Mouse (Mus musculus): ENCODE results near the gene Rap1gap.
A peak's percentile ranks its signal among the peaks of the same experiment; 100 is the strongest.

Rap1gap gene

DNA sequence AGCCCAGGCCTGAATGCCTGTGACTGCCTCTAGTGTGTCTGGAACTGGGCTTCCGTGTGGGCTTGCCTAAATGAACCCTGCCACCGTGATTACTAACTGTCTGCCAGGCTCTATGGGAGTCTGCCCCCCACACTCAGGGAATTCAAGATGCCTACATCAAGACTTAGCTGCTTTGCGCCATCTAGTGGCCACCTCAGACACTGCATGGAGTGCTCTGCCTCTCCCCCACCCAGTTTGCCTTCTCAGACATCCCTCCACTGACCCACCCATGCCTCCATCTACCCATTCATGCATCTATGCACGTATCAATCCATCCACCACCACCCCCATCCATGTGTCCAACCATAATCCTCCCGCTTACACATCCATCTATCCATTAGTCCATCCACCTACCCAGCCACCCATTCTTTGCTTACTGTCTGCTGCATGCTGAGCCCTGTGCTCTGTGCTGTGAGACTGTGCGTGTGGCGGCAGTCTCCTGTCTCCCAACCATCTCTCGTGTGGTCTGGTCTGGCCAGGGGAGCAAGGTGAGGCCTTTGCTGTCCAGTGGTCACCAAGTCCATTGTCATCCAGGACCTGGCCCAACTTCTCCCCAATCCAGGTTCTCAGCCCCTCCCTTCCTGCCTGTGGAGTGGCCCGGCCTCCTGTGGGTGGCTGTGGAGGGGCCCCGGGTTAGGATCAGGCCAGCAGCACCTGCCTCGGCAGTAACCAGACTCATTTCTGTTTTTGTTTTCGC lies 58.3 kb downstream of the Rap1gap start:
- DNase-seq (ENCODE audit: low read depth, low spot score): peak; percentile 78

DNA sequence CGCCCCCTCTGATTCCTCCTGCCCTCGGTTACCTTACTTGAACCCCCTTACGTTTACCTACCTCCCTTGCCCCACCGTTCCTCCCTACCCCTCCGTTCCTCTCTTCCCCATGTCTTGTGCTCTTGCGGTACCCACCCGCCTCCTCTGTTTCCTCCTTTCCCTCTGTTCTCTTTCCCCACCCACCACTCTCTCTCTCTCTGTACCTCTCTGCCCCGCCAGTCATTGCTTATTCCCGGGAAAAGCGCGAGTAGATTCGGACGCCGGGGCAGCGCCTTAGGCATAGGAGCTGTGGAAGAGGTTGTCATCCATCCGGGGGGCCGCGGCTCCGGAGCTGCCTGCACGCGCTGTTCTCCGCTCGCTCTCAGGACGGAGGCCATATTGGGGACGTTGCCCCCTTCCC lies 59.0 kb downstream of the Rap1gap start:
- no peak for DNase-seq (ENCODE audit: low read depth, low spot score)

DNA sequence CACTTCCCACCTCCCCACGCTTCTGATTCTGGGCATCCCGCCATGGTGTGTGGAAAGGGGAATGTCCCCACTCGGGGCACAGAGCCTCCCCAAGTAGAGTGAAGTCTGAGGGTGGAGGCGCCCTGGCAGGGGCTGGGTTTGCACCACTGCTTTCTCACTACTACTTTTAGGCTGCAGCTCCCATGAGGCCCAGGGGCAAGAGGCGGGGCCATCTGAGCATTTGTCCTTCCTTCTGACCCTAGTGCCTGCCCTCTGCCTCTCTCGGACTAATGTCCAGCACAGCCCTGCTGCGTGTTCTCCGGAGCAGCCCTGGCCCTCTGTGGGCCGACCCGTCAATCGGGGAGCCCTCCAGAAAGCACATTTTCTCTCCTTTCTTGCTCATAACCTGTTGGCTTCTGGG lies 59.7 kb downstream of the Rap1gap start:
- no peak for DNase-seq (ENCODE audit: low read depth, low spot score)

DNA sequence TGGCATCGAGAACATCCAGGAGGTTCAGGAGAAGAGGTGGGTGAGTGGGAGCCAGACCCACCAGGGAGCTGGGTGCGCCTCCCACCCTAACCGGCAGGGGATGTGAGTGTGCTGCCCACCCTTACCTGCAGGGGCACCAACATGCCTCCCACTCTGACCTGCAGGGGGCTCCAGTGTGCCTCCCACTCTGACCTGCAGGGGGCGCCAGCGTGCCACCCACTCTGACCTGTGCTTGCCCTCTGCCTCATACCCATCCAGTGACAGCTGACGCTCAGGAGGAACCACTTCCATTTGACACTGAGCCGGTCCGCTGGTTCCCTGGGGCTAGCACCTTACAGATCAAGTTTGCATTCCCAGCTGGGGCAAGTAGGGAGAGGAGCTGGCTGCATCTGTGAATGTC lies 60.2 kb downstream of the Rap1gap start:
- peak; percentile 46 for DNase-seq (ENCODE audit: low read depth, low spot score)

DNA sequence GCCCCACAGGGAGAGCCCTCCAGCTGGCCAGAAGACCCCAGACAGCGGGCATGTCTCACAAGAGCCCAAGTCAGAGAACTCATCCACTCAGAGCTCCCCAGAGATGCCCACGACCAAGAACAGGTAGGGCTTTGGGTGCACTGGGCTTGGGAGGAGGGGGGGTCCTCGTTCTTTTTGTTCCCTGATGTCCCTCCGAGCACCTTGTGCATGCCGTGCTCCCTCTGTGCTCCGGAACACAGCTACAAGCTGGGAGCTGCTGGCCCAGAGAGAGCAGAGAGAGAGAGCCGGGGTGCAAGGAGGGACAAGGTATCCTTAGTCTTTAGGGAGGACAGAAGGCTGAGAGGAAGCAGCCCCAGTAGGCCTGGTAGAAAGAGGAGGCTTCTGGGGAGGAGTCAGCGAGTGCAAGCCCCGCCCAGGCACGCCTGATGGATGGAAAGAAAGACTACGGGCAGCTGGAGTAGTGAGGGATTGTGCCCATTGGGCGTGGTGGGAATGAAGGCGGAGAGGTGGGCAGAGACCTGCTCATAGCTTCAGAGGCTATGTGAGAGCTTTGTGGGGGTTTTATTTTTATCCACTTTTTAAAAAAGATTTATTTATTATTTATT lies 61.1 kb downstream of the Rap1gap start:
- DNase-seq (ENCODE audit: low read depth, low spot score): no peak

DNA sequence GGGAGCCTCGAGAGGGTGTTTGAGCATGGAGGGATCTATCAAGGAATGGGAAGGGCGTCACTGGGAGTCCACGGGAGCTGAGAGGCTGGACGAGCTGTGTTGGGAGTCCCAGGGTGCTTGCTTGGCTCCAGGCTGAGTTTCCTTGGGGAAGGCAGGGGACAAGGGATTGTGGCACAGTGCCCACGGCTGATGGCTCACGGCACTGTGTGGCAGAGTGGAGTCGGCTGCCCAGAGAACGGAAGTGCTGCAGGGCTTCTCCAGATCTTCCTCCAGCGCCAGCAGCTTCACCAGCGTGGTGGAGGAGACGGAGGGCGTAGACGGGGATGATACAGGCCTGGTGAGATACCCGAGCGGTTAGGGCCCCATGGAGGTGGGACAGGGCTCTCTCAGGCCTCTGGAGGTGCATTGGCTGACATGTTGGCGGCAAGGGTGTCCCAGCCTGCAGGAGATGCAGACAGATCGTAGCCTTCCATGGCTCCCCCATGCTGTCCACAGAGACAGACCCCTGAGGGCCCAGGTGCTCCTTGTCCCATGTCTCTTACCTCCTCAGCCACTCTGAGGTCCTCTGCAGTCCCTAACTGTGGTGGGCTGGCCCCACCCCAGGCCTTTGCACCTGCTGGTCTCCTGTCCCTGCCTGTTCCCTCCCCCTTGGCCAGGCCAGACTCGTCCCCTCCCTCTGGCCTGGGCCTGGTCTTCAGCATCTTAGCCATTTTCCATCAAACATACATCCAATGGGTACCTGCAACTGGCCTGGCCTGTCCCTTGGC lies 62.4 kb downstream of the Rap1gap start:
- DNase-seq (ENCODE audit: low read depth, low spot score): no peak

DNA sequence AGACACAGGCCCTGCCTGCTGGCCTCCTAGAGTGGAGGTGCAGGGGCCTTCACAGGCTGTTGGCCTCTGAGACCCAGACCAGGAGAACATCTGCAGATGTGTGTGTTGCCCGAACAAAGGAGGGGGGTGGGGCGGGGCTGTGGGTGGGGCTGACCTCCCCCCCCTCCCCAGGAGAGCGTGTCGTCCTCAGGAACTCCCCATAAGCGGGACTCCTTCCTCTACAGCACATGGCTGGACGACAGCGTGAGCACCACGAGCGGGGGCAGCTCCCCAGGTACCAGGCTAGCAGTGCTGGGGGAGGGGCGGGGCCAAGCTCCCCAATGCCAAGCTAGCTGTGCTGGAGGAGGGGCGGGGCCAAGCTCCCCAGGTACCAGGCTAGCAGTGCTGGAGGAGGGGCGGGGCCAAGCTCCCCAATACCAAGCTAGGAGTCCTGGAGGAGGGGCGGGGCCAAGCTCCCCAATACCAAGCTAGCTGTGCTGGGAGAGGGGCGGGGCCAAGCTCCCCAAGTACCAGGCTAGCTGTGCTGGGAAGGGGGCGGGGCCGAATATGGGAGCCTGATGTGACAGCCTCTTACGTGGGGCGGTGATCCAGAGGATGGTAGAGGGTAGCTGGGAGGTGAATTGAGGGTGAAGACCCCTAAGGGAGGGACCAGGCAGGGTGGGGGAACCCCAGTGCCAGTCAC lies 63.1 kb downstream of the Rap1gap start:
- peak; percentile 69 for DNase-seq (ENCODE audit: low read depth, low spot score)

DNA sequence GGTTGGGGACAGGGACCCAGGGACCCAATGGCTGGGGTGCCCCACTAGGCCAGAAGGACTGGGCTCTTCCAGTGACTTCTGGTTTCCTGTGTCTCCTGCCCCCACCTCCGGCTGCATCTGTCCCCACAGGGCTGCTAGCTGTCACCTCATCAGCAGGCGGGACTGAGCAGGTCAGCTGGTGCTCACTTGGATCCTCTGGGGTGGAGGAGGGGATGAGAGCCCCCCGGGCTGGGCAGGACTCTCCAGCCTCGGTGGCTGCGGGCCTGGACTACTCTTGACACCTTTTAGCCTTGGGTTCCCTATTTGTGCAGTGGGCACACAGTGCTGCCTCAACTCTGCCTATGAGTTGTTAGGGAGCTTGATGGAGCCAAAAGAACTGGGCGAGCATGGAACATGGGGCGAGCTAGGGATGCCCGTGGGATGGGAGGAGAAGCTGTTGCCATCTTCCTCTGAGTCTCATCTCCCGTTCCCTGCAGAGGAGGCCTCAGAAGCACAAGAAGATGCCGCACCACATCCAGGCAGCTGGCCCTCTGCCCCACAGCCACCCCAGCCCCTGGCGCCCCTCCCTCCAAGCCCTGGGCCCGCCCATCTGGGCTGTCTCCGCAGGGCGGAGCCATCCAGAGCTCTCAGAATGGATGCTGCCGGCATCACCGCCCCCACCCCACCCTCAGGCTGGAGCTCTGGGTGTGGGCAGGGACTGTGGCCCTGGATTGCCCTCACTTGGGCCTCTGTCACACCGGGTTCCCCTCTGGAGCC lies 64.1 kb downstream of the Rap1gap start:
- DNase-seq (ENCODE audit: low read depth, low spot score): no peak

DNA sequence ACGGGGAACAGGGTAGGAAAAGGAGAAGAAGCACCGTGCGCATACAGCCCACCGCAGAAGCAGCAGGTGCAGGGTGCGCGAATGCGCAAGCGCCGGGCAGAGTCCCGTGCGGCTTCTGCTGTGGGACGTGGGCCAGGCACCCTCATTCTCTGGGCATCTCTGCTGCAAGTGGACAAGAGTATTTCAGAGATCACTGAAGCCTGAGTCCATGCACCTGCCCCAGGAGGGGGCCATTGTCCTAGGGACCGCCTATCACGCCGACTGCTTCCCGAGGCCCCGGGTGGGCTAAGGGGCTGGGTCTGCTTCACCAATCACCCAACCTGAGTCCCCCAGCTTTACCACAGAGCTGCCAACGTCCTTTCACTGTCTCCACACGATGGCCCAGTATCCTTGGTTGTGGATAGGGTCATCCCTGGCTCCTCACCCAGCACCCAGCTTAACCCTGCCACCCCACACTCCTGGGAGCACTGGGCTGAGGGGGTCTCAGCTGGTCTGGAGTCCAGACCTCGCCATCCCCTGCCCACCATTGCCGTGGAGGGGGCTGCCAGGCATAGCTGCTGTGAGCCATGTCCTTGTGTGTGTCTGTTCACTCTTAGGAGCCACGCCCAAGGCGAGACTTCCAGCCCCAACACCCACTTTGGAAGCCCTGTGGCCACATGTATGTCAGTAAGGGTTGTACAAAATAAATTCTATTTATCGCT lies 64.8 kb downstream of the Rap1gap start:
- no peak for DNase-seq (ENCODE audit: low read depth, low spot score)

DNA sequence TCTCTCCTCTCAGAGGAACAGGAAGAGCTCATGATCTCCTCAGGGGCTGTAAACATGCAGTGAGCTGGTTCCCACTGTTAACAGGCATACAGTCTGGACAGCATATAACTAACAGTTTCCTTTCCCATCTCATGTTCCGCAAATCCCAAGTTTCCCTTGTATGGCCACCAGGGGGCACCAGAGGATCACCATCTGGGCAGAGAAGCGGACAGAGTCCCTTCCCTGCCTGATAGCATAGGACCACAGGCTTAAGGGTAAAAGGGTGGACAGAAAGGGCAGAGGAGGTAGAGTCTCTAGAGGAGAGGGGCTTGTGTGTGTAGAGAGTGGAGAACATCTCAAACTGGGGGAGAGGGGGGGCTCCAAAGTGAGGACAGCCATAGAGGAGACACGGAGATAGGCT lies 65.6 kb downstream of the Rap1gap start:
- peak; percentile 92 for DNase-seq (ENCODE audit: low read depth, low spot score)

DNA sequence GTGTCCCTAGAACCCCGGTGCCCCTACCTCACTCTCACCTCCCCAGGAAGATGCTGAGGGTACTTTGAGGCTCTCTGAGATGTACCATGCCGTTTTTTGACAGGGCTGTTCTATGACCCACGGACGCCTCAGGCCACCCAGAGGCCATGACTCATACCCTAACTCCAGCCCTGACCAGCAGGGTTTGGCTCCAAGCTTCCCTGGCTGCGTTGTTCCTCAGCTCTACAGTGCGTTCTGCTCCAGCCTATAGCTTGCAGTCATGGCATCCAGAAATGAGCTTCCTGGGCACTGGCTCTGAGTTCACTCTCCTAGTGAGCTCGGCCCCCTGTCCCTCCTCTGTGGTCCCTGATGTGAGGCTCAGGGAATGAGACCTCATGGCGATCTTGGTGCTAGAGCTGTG lies 66.2 kb downstream of the Rap1gap start:
- no peak for DNase-seq (ENCODE audit: low read depth, low spot score)

DNA sequence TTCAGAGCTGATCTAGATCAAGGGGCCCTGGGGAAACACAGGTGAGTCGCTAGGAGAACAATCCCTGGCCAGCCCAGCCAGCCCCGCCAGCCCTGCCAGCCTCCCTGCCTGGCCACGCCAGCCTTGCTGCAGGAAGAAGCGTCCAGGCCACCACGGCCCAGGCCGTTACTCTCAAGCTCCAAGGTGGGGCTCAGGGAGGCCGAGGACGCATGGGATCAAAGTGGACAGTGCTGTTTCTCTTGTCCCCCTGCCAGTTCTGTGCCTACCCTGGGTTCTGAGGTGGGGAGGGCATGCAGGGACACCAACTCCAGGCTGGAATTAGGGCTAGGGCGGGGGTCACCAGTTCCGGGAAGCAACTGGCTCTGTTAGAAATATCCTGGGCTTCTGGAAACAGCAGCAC lies 67.4 kb downstream of the Rap1gap start:
- no peak for DNase-seq (ENCODE audit: low read depth, low spot score)

DNA sequence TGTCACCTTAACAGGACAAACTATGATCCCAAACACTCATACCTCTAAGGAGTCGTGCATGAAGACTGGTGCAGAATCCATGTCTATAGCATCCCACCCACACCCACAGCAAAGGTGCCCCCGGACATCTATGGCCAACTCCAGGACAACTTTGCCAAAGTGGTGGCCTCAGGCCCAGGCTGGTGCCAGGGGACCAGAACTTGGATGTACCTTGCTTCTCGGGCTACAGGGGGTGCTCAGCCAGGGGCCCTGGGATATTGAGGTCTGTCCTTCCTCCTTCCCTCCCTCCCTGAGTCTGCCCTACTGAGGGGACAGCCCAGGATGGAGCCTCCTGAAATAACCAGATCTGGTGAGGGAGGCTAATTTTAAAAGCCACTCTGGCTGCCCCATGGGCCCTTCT lies 67.8 kb downstream of the Rap1gap start:
- no peak for DNase-seq (ENCODE audit: low read depth, low spot score)

DNA sequence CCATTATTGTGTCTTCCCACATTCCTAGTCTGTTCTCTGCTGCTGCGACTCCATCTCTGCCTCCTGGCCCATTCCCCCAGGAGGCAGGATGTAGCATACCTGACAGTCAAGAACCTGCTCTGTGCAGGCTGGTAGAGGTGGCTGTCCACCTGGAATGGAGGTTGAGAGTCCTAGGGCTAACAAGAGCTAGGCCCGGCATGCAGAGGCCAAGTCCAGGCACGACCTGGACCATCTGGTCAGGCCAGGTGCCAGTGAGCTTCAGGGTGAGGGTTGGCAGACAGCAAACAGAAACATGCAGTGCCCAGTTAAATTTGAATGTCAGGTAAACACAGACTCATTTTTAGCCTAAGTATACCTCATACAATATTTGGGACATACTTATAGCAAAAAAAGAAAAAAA lies 68.4 kb downstream of the Rap1gap start:
- no peak for DNase-seq (ENCODE audit: low read depth, low spot score)

DNA sequence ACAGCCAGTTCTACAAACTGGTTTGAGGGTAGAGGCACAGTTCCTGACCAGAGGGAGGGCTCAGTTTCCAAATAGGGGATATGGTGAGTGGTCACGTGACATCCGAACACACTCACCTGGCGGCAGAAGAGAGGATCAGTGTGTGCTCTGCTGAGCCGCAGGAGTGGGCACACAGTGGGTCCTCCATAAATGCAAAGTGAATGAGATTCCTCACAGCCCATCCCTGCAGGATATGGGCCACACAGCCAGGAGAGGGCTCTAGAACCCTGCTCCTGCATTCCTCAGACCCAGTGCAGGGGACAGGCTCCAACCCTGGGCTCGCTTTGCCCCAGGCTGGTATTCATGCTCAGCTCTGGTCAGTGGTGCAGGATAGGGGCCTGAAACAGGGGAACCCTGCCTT lies 68.9 kb downstream of the Rap1gap start:
- no peak for DNase-seq (ENCODE audit: low read depth, low spot score)

DNA sequence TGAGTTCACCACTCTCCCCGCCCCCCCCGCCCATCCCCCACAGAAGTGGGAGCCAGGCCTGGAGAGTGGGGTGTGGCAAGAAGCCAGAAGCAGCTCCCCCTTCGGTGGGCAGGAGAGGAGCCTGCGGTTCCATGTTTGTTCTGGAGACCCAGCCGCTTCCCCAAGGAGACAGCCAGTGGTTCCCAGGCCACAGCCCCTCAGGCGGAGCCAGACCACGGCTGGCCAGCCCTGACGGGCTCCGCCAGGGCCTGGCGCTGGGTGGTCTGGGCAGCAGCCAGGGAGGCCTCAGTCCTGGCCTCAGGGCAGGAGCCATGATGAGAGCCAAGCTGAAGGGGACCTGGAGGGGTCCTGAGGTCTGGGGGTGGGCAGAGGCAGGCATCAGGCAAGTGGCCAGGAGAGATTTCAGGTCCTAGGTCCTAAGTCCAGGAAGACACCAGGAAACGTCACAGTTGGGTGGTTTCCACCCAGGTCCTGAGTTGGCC lies 71.7 kb downstream of the Rap1gap start:
- DNase-seq (ENCODE audit: low read depth, low spot score): no peak

DNA sequence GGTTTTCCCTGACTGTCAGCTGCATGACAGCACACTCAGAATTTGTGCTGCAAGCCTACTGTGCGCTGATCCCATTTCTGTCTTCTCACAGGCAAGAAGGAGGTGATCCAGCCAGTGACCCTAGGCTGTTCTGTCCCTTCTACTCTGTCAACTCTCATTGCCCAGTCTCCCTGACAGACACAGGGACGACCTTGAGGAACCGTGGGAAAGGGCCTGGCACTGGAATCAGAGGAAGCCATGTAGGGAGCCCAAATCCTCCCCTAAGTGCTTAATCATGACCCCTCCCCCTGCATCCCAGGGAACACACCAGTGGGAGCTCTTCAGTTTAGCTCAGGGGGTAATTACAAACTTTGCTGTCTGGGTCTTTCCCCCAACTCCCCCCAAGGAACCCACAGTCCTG lies 73.2 kb downstream of the Rap1gap start:
- DNase-seq (ENCODE audit: low read depth, low spot score): no peak

DNA sequence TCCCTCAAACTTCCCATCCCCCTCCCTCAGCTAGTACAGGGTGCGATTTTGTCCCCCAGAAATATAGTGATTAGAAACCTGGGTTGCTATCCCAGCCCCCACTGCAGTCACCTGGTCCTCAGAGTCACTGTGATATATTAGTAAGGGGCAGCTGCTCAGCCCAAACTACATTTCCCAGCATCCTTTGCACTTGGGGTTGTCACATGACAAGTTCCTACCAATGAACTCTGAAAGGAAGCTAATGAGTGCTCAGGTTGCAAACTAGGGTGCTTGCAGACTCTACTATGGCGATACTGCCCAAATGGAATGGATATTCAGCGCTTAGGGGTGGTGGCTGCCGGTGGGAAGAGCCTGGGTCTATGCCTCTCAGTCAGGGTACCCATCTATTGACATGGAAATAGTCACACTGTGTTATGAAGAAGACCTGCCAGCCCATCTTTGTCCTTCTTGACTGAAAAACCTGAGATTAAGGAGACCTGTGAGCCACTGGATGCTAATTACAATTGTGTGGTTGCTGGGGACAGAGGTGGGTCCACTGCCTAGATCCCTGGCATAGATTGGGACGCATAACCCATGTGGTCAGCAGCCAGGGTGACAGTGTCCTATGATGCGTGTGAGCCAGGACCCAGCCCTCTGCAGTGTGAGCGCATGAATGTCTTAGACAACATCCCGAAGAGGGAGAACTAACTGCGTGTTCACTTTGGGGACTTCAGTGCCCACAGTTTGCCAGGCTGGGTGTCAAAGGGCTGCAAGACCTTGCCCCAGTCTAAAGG lies 74.8 kb downstream of the Rap1gap start:
- DNase-seq (ENCODE audit: low read depth, low spot score): peak; percentile 69

DNA sequence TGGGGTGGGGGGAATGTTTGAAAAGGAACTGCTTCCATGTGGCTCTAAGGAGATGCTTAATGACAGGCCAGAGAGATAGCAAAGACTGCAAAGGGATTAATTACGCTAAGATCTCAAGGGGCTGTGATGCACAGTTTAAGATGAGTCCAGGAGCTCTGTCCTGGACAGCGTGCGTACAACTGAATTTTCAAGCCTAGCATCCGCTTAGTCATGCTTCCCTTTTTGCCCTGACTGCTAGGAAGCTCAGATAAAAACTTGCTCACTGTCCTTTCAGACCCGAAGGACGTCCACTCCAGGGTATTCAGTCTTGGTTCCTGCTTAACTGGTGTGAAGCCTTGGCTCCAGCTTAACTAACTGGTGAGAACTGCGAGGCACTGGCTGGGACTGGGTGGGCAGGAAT lies 75.8 kb downstream of the Rap1gap start:
- no peak for DNase-seq (ENCODE audit: low read depth, low spot score)

DNA sequence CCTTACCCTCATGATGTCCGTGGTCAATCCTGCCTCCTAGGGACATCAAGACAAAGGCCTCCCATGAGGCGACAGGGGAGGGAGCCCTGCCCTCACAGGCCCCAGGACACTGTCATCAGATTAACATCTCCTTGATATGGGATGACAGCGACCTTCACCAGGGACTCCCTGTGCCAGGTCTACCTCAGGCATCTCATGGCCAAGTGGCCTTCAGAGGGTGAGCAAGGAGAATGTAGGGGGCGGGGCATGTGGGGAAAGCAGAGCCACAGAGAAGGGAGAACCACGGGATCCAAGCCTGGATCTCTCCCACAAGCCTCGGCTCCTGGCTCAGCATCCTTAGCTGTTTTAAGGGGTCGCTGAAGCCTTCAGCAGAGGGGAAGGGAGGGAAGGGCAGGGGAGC lies 79.3 kb downstream of the Rap1gap start:
- no peak for DNase-seq (ENCODE audit: low read depth, low spot score)
